Comparison of ENCODE assay signal across 8 mouse cellular contexts in genomic region chr9:123156910-123157361, GRCm38 (mm10). TPM values are rescaled to one million over a fixed set of nuclear protein-coding genes. Genes with fewer than 3 reads are reported as not detected.
DNase-seq lines count a peak whose midpoint lies in the region; ATAC-seq lines count a peak whose summit lies in the region.

No protein-coding gene starts in this region.

- 33% methylated on average over 30 of the region's 30 CpGs for WGBS in forebrain, embryonic 15.5 days

- H3K4me2 ChIP-seq in forebrain, embryonic 15.5 days (replicated peaks), result peak overlapping the region; percentile 35

- peak overlapping the region; percentile 21; the same call in 1 of the 2 replicates for H3K4me3 ChIP-seq in forebrain, embryonic 15.5 days

- H3K36me3 ChIP-seq in forebrain, embryonic 15.5 days, result no peaks in the 10 kb centered on the region

- intact Hi-C loops in heart, postnatal 36 days (cut with DNase I), result loop anchor here (5.0 to 10.0 kb wide), 3 partner anchors 35 to 422 kb away; partner anchors contain the start of gene Sacm1l

- peak; percentile 18 for DNase-seq in 3134 (ENCODE audit: extremely low read depth, insufficient read length, low spot score)
- peak; percentile 65 for DNase-seq in adrenal gland, adult 2 months
- peak; percentile 68 to 74 for DNase-seq in heart, postnatal 36 days
- peak; percentile 76 to 84 for DNase-seq in kidney, postnatal 4 days
- peak; percentile 76 for DNase-seq in lung, postnatal 14 days
- DNase-seq in right cerebral cortex, adult 2 months (ENCODE audit: low spot score in 2 of 2), result peak; percentile 19 to 20

- H3K9ac ChIP-seq in forebrain, embryonic 15.5 days (replicated peaks), result no peak overlapping the region

- peak; percentile 81 for ATAC-seq in forebrain, embryonic 15.5 days (replicated peaks)
- ATAC-seq in megakaryocyte, adult 5-6 weeks (ENCODE audit: poor library complexity, severe bottlenecking), result no peak

- H3K27ac ChIP-seq in forebrain, embryonic 15.5 days (replicated peaks), result no peak overlapping the region

- H3K27me3 ChIP-seq in forebrain, embryonic 15.5 days, result no peaks in the 10 kb centered on the region

- peaks cover 2% of the 10 kb centered on the region; the same call in 1 of the 2 replicates for H3K4me1 ChIP-seq in forebrain, embryonic 15.5 days

- no peaks in the 10 kb centered on the region for H3K9me3 ChIP-seq in forebrain, embryonic 15.5 days

RNA-seq across cellular contexts. Expression of gene Clec3b, which starts 6.2 kb away (rescaled TPM):
- total RNA-seq in adrenal gland, adult 2 months (2021), result 10 to 100 TPM; 27.6 to 47.5 TPM
- polyA plus RNA-seq in adrenal gland, adult 2 months (2012; rRNA removed), result 34.0 and 58.3 TPM in 2 replicates
- polyA plus RNA-seq in forebrain, embryonic 15.5 days (2015; fragmentation: Nextera tagmentation; extraction: Ambion mirVana), result 0.32 and 0.98 TPM in 2 replicates
- 10 to 100 TPM; 62.1 to 66.7 TPM for total RNA-seq in heart, postnatal 36 days (2021)
- total RNA-seq in megakaryocyte, adult 5-6 weeks (2015), result not detected in 2 replicates
- not detected in 2 replicates for total RNA-seq in megakaryocyte, adult 5-6 weeks (2017)

RNA-seq across cellular contexts. Expression of gene Exosc7, which starts 43.9 kb away (rescaled TPM):
- total RNA-seq in adrenal gland, adult 2 months (2021), result 10 to 100 TPM; 29.6 to 39.3 TPM
- polyA plus RNA-seq in adrenal gland, adult 2 months (2012; rRNA removed), result 7.5 and 7.6 TPM in 2 replicates
- 92.6 and 98.2 TPM in 2 replicates for polyA plus RNA-seq in forebrain, embryonic 15.5 days (2015; fragmentation: Nextera tagmentation; extraction: Ambion mirVana)
- total RNA-seq in heart, postnatal 36 days (2021), result 10 to 100 TPM; 28.6 to 30.0 TPM
- 38.2 and 44.3 TPM in 2 replicates for total RNA-seq in megakaryocyte, adult 5-6 weeks (2015)
- total RNA-seq in megakaryocyte, adult 5-6 weeks (2017), result 39.0 and 40.2 TPM in 2 replicates

RNA-seq across cellular contexts. Expression of gene Zdhhc3, which starts 43.9 kb away (rescaled TPM):
- 10 to 100 TPM; 62.8 to 83.5 TPM for total RNA-seq in adrenal gland, adult 2 months (2021)
- 221 and 236 TPM in 2 replicates for polyA plus RNA-seq in adrenal gland, adult 2 months (2012; rRNA removed)
- 80.8 and 81.0 TPM in 2 replicates for polyA plus RNA-seq in forebrain, embryonic 15.5 days (2015; fragmentation: Nextera tagmentation; extraction: Ambion mirVana)
- 10 to 100 TPM; 40.7 to 43.0 TPM for total RNA-seq in heart, postnatal 36 days (2021)
- 32.6 and 45.7 TPM in 2 replicates for total RNA-seq in megakaryocyte, adult 5-6 weeks (2015)
- 33.0 and 39.0 TPM in 2 replicates for total RNA-seq in megakaryocyte, adult 5-6 weeks (2017)

RNA-seq across cellular contexts. Expression of gene Cdcp1, which starts 58.9 kb away (rescaled TPM):
- under 1 TPM; 0.14 to 0.17 TPM for total RNA-seq in adrenal gland, adult 2 months (2021)
- polyA plus RNA-seq in adrenal gland, adult 2 months (2012; rRNA removed), result 0.06 and 0.08 TPM in 2 replicates
- polyA plus RNA-seq in forebrain, embryonic 15.5 days (2015; fragmentation: Nextera tagmentation; extraction: Ambion mirVana), result 0.09 TPM in 1 of 2 replicates, not detected in the other
- total RNA-seq in heart, postnatal 36 days (2021), result under 1 TPM; 0.11 to 0.17 TPM
- total RNA-seq in megakaryocyte, adult 5-6 weeks (2015), result not detected in 2 replicates
- not detected in 2 replicates for total RNA-seq in megakaryocyte, adult 5-6 weeks (2017)

Comparison
In these comparisons a context has a peak if more than half of its experiments do, and no peak if none do; other contexts are left out.
1. DNase-seq: peak in every context shown above with its lines; median percentile 80 in kidney, postnatal 4 days; 76 in lung, postnatal 14 days; 71 in heart, postnatal 36 days; 65 in adrenal gland, adult 2 months; 20 in right cerebral cortex, adult 2 months; 18 in 3134.
2. RNA of gene Clec3b, which starts 6.2 kb away (total RNA-seq): 62.1 to 66.7 TPM in heart, postnatal 36 days and 27.6 to 47.5 TPM in adrenal gland, adult 2 months; not detected in megakaryocyte, adult 5-6 weeks; every median in the first group is over 10 times any median in the second.